Mouse (Mus musculus): ENCODE results near the gene Lhcgr.

Gene Lhcgr

GRCm38 (mm10) chr17:88706231-88706649, 85.5 kb downstream of the Lhcgr start:
- DNase-seq (ENCODE audit: low spot score in 2 of 2), result no peak

GRCm38 (mm10) chr17:88703112-88703511, 88.7 kb downstream of the Lhcgr start:
- no peak for DNase-seq (ENCODE audit: low spot score in 2 of 2)

GRCm38 (mm10) chr17:88702345-88702744, 89.4 kb downstream of the Lhcgr start:
- no peak for DNase-seq (ENCODE audit: low spot score in 2 of 2)

GRCm38 (mm10) chr17:88700901-88701300, 90.9 kb downstream of the Lhcgr start:
- DNase-seq (ENCODE audit: low spot score in 2 of 2), result no peak

- DNase-seq (ENCODE audit: low spot score in 2 of 2), result peak in 1 of 2 experiments; percentile 38
Observed at GRCm38 (mm10) chr17:88696656-88697333, 95.0 kb downstream of the Lhcgr start.

GRCm38 (mm10) chr17:88688226-88688625, 103.6 kb downstream of the Lhcgr start:
- no peak for DNase-seq (ENCODE audit: low spot score in 2 of 2)

- peak in 1 of 2 experiments; percentile 27 for DNase-seq (ENCODE audit: low spot score in 2 of 2)
Observed at GRCm38 (mm10) chr17:88675310-88676309, 116.2 kb downstream of the Lhcgr start.

- no peak for DNase-seq (ENCODE audit: low spot score in 2 of 2)
Observed at GRCm38 (mm10) chr17:88670800-88671199, 121.0 kb downstream of the Lhcgr start.

GRCm38 (mm10) chr17:88669921-88670320, 121.9 kb downstream of the Lhcgr start:
- peak in 1 of 2 experiments; percentile 15 for DNase-seq (ENCODE audit: low spot score in 2 of 2)

GRCm38 (mm10) chr17:88668452-88668851, 123.3 kb downstream of the Lhcgr start, which contains the start of gene Gtf2a1l:
Gene Gtf2a1l (plus strand): TSS chr17:88668660.
- peak; percentile 67 to 68 for DNase-seq (ENCODE audit: low spot score in 2 of 2)

Measured in right cerebral cortex, postnatal 10 days (tissue).